Mouse (Mus musculus): ENCODE measurements around the gene F3. TPM values are rescaled to one million over a fixed set of nuclear protein-coding genes. Genes with fewer than 3 reads are reported as not detected.
A peak's percentile ranks its signal among the peaks of the same experiment; 100 is the strongest.

Gene F3
- 164 TPM for polyA plus RNA-seq (2021)

- H3K27me3 ChIP-seq = no peaks in the 10 kb centered on the region
- ATAC-seq (peak; percentile 80), DNase-seq (ENCODE audit: low read depth, low spot score) (no peak)
- ChIA-PET CTCF (interaction anchor here (0.7 to 5.6 kb wide), 20 partner anchors 10 to 187 kb away, joined by 3 to 91 read pairs (median 4); no protein-coding TSS in a partner anchor), POLR2A (interaction anchor here (0.7 to 3.1 kb wide), 14 partner anchors 13 to 107 kb away, joined by 3 to 15 read pairs (median 5); no protein-coding TSS in a partner anchor)
- in situ Hi-C loops (cut with MboI; ENCODE audit: low pct_unique_long_range_greater_than_20kb) = loop anchor here (5.0 kb wide), 2 partner anchors 36 to 71 kb away; no protein-coding TSS in a partner anchor
- TF ChIP-seq CTCF (IDR thresholded peaks at IDR 0.05) = no peak
These were observed at the start of gene F3 for GRCm38 (mm10) chr3:121722971-121723844. Gene F3, plus strand, starts transcription at chr3:121723537.

GRCm38 (mm10) chr3:121678935-121679334 is 44.4 kb upstream of the F3 start:
- no peaks in the 10 kb centered on the region for H3K27me3 ChIP-seq
- DNase-seq (ENCODE audit: low read depth, low spot score) (no peak), ATAC-seq (no peak)
- ChIA-PET CTCF (interaction anchor here (1.6 to 2.4 kb wide), 3 partner anchors 14 to 46 kb away, joined by 6 to 8 read pairs (median 6); no protein-coding TSS in a partner anchor), POLR2A (interaction anchor here (1.0 kb wide), 1 partner anchor 44 kb away, joined by 3 read pairs; no protein-coding TSS in a partner anchor)
- in situ Hi-C loops (cut with MboI; ENCODE audit: low pct_unique_long_range_greater_than_20kb) = no loop called here
- no peak for TF ChIP-seq CTCF (IDR thresholded peaks at IDR 0.05)

GRCm38 (mm10) chr3:121679443-121679842 is 43.9 kb upstream of the F3 start:
- no peak for DNase-seq (ENCODE audit: low read depth, low spot score)
- H3K27me3 ChIP-seq = no peaks in the 10 kb centered on the region
- no peak for TF ChIP-seq CTCF (IDR thresholded peaks at IDR 0.05)
- CTCF ChIA-PET = interaction anchor here (1.2 to 1.9 kb wide), 4 partner anchors 16 to 57 kb away, joined by 3 to 6 read pairs (median 4); no protein-coding TSS in a partner anchor
- in situ Hi-C loops (cut with MboI; ENCODE audit: low pct_unique_long_range_greater_than_20kb) = no loop called here
- no peak for ATAC-seq
- POLR2A ChIA-PET = no interaction called here

GRCm38 (mm10) chr3:121680187-121680586 is 43.1 kb upstream of the F3 start:
- TF ChIP-seq CTCF (IDR thresholded peaks at IDR 0.05) = no peak
- POLR2A ChIA-PET = no interaction called here
- ATAC-seq (no peak), DNase-seq (ENCODE audit: low read depth, low spot score) (no peak)
- no peaks in the 10 kb centered on the region for H3K27me3 ChIP-seq
- CTCF ChIA-PET = interaction anchor here (1.2 to 1.9 kb wide), 4 partner anchors 14 to 56 kb away, joined by 3 to 6 read pairs (median 4); no protein-coding TSS in a partner anchor
- in situ Hi-C loops (cut with MboI; ENCODE audit: low pct_unique_long_range_greater_than_20kb) = no loop called here

GRCm38 (mm10) chr3:121682439-121683411 is 40.6 kb upstream of the F3 start:
- in situ Hi-C loops (cut with MboI; ENCODE audit: low pct_unique_long_range_greater_than_20kb) = no loop called here
- TF ChIP-seq CTCF (IDR thresholded peaks at IDR 0.05) = no peak
- CTCF ChIA-PET = interaction anchor here (0.9 to 2.3 kb wide), 12 partner anchors 8 to 133 kb away, joined by 3 to 8 read pairs (median 4); no protein-coding TSS in a partner anchor
- no peaks in the 10 kb centered on the region for H3K27me3 ChIP-seq
- ATAC-seq (peak; percentile 25), DNase-seq (ENCODE audit: low read depth, low spot score) (no peak)
- POLR2A ChIA-PET = interaction anchor here (0.6 to 1.5 kb wide), 10 partner anchors 10 to 106 kb away, joined by 3 to 7 read pairs (median 4); partner anchors contain the start of gene F3

- peak; percentile 8 for ATAC-seq
- CTCF ChIA-PET = interaction anchor here (0.7 to 4.3 kb wide), 12 partner anchors 10 to 69 kb away, joined by 3 to 27 read pairs (median 4); no protein-coding TSS in a partner anchor
- no peaks in the 10 kb centered on the region for H3K27me3 ChIP-seq
- TF ChIP-seq CTCF (IDR thresholded peaks at IDR 0.05) = no peak
- POLR2A ChIA-PET = interaction anchor here (0.8 to 1.7 kb wide), 4 partner anchors 13 to 69 kb away, joined by 3 to 5 read pairs (median 4); no protein-coding TSS in a partner anchor
- in situ Hi-C loops (cut with MboI; ENCODE audit: low pct_unique_long_range_greater_than_20kb) = no loop called here
- DNase-seq (ENCODE audit: low read depth, low spot score) = no peak
These were observed 38.8 kb upstream of the F3 start for GRCm38 (mm10) chr3:121684552-121684951.

- DNase-seq (ENCODE audit: low read depth, low spot score) = no peak
- in situ Hi-C loops (cut with MboI; ENCODE audit: low pct_unique_long_range_greater_than_20kb) = loop anchor here (5.0 kb wide), 1 partner anchor 37 kb away; the partner anchor contains the start of gene F3
- TF ChIP-seq CTCF (IDR thresholded peaks at IDR 0.05) = no peak
- CTCF ChIA-PET = interaction anchor here (0.7 to 4.3 kb wide), 14 partner anchors 10 to 70 kb away, joined by 3 to 27 read pairs (median 4); no protein-coding TSS in a partner anchor
- ATAC-seq = no peak
- POLR2A ChIA-PET = interaction anchor here (0.8 to 1.7 kb wide), 5 partner anchors 8 to 69 kb away, joined by 3 to 5 read pairs (median 5); no protein-coding TSS in a partner anchor
- no peaks in the 10 kb centered on the region for H3K27me3 ChIP-seq
These were observed 38.4 kb upstream of the F3 start for GRCm38 (mm10) chr3:121684963-121685362.

GRCm38 (mm10) chr3:121685985-121686384 is 37.4 kb upstream of the F3 start:
- in situ Hi-C loops (cut with MboI; ENCODE audit: low pct_unique_long_range_greater_than_20kb) = loop anchor here (5.0 kb wide), 1 partner anchor 36 kb away; the partner anchor contains the start of gene F3
- POLR2A ChIA-PET = interaction anchor here (0.5 to 2.4 kb wide), 9 partner anchors 8 to 109 kb away, joined by 3 to 7 read pairs (median 5); partner anchors contain the start of gene F3

GRCm38 (mm10) chr3:121686408-121686911 is 36.9 kb upstream of the F3 start:
- ATAC-seq (peak; percentile 77), DNase-seq (ENCODE audit: low read depth, low spot score) (peak; percentile 100)
- CTCF ChIA-PET = interaction anchor here (1.2 to 4.3 kb wide), 8 partner anchors 12 to 51 kb away, joined by 4 to 27 read pairs (median 7); no protein-coding TSS in a partner anchor
- in situ Hi-C loops (cut with MboI; ENCODE audit: low pct_unique_long_range_greater_than_20kb) = loop anchor here (5.0 kb wide), 1 partner anchor 36 kb away; the partner anchor contains the start of gene F3
- POLR2A ChIA-PET = interaction anchor here (0.7 to 2.4 kb wide), 7 partner anchors 8 to 37 kb away, joined by 3 to 7 read pairs (median 3); partner anchors contain the start of gene F3
- no peaks in the 10 kb centered on the region for H3K27me3 ChIP-seq
- no peak for TF ChIP-seq CTCF (IDR thresholded peaks at IDR 0.05)

More at GRCm38 (mm10) chr3:121685985-121686384, 37.4 kb upstream of the F3 start:
- DNase-seq (ENCODE audit: low read depth, low spot score) (no peak), ATAC-seq (no peak)
- CTCF ChIA-PET = interaction anchor here (0.9 to 4.3 kb wide), 10 partner anchors 13 to 51 kb away, joined by 3 to 27 read pairs (median 4); no protein-coding TSS in a partner anchor
- no peaks in the 10 kb centered on the region for H3K27me3 ChIP-seq
- no peak for TF ChIP-seq CTCF (IDR thresholded peaks at IDR 0.05)

Measured in Patski (cell line).